ENCODE assay signal across 9 mouse cellular contexts in the genomic region with DNA sequence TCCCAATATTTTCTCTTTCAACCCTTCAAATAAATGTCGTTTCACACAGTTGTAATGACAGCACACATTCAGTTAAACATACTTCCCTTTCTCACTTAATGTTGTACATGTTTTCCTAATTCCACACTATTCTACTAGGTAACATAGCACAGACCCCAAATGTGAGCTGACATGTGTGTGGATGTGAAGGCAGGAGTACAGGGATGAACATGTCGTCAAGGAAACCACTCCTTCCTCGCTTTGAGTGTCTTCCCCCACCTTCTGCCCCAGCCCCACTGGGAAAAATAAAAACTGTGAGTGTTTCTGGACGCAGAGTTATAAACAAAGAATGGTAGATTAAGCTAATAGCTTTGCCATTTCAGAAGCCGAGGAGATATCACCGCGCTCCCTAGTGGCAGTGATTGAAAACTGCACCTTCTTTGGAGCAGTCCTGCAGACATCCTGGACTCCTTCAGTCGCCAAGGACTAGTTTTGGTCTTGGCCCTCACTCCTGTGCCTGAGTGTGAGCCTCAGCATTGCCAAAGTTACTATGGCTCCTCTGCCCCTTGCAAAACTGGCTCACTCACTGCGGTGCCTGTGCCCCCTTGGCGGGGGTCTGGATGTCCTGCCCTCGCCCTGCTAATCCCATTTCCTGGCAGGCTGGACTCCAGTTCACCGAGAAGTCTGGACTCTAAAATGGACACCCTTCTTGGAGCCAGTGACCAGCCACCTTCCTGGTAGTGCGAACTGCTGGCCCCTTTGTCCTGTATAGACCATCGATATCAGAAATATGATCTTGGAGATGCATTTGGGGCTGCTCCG. TPM values are rescaled to one million over a fixed set of nuclear protein-coding genes. Genes with fewer than 3 reads are reported as not detected.
DNase-seq lines count a peak whose midpoint lies in the region; ATAC-seq lines count a peak whose summit lies in the region.
"Had no signal": no experiment of that assay in that cellular context is flagged by ENCODE, and none has a peak within 500 bp of the region (broad histone marks: within the 10 kb centered on the region; RNA-seq: fewer than 3 reads in every experiment).

No protein-coding gene starts in this region.

- no peak overlapping the region for H3K27ac ChIP-seq in kidney, embryonic 16.5 days (ENCODE audit: low read length)
- H3K27ac ChIP-seq in hindbrain, embryonic 16.5 days (ENCODE audit: low read depth, low read length): peak overlapping the region; percentile 44; the same call in 1 of the 2 replicates
- peak overlapping the region; percentile 74 for H3K27ac ChIP-seq in liver, embryonic 13.5 days

- H3K4me1 ChIP-seq in kidney, embryonic 16.5 days (ENCODE audit: insufficient read depth, low read length): no peaks in the 10 kb centered on the region
- H3K4me1 ChIP-seq in hindbrain, embryonic 16.5 days (ENCODE audit: control insufficient read depth, insufficient read depth, low read depth, low read length): no peaks in the 10 kb centered on the region
- H3K4me1 ChIP-seq in liver, embryonic 13.5 days (replicated peaks): peaks cover 63% of the 10 kb centered on the region

- no peaks in the 10 kb centered on the region for H3K27me3 ChIP-seq in kidney, embryonic 16.5 days (ENCODE audit: insufficient read depth, low read length)
- H3K27me3 ChIP-seq in hindbrain, embryonic 16.5 days (replicated peaks; ENCODE audit: control insufficient read depth, insufficient read depth, low read length): no peaks in the 10 kb centered on the region
- no peaks in the 10 kb centered on the region for H3K27me3 ChIP-seq in liver, embryonic 13.5 days
- H3K27me3 ChIP-seq: megakaryocyte, embryonic 14.5 days had no signal

- H3K4me3 ChIP-seq in kidney, embryonic 16.5 days (ENCODE audit: low read length): no peak overlapping the region
- no peak overlapping the region for H3K4me3 ChIP-seq in hindbrain, embryonic 16.5 days (ENCODE audit: low read length)
- no peak overlapping the region for H3K4me3 ChIP-seq in liver, embryonic 13.5 days (replicated peaks)
- H3K4me3 ChIP-seq: megakaryocyte, embryonic 14.5 days had no signal

- ATAC-seq in kidney, embryonic 16.5 days (ENCODE audit: low FRiP score, low TSS enrichment): no peak
- peak; percentile 45; the same call in 1 of the 2 replicates for ATAC-seq in hindbrain, embryonic 16.5 days
- ATAC-seq in liver, embryonic 13.5 days (ENCODE audit: low read depth): no peak
- peak; percentile 62; the same call in 1 of the 2 replicates for ATAC-seq in neutrophil, adult 5-6 weeks (ENCODE audit: extremely low read depth, insufficient number of reproducible peaks, low FRiP score, poor library complexity, severe bottlenecking)

- DNase-seq in kidney, adult 18-20 months: peak; percentile 54
- DNase-seq in MEL-GATA-1-ER (ENCODE audit: extremely low read depth, low read depth): peak; percentile 67
- peak; percentile 86 to 90 for DNase-seq in cerebellum, postnatal 25 days
- DNase-seq in liver, embryonic 13.5 days: peak; percentile 48
- DNase-seq in T-cell, adult 2 months (ENCODE audit: low spot score): no peak

- no peaks in the 10 kb centered on the region for H3K36me3 ChIP-seq in kidney, embryonic 16.5 days (ENCODE audit: insufficient read depth, low read length)
- no peaks in the 10 kb centered on the region for H3K36me3 ChIP-seq in hindbrain, embryonic 16.5 days (ENCODE audit: control insufficient read depth, insufficient read depth, low read length)
- H3K36me3 ChIP-seq in liver, embryonic 13.5 days: 0 out of 2 replicates have a peak, but pooled peaks cover 1% of the 10 kb centered on the region

- no peaks in the 10 kb centered on the region for H3K9me3 ChIP-seq in kidney, embryonic 16.5 days (ENCODE audit: low read length)
- no peaks in the 10 kb centered on the region for H3K9me3 ChIP-seq in hindbrain, embryonic 16.5 days (ENCODE audit: control insufficient read depth, low read length)
- H3K9me3 ChIP-seq in liver, embryonic 13.5 days (replicated peaks): no peaks in the 10 kb centered on the region

- H3K9ac ChIP-seq in kidney, embryonic 16.5 days (replicated peaks; ENCODE audit: low read length): no peak overlapping the region
- no peak overlapping the region for H3K9ac ChIP-seq in hindbrain, embryonic 16.5 days (ENCODE audit: low read depth, low read length)
- H3K9ac ChIP-seq in liver, embryonic 13.5 days: 0 out of 2 replicates have a peak overlapping the region, but pooled peaks have one; percentile 22

- 55% methylated on average over 15 of the region's 15 CpGs for WGBS in kidney, embryonic 16.5 days
- 54% methylated on average over 15 of the region's 15 CpGs for WGBS in hindbrain, embryonic 16.5 days
- 51% methylated on average over 15 of the region's 15 CpGs for WGBS in liver, embryonic 13.5 days (ENCODE audit: insufficient replicate concordance)

- H3K4me2 ChIP-seq in kidney, embryonic 16.5 days (replicated peaks; ENCODE audit: low read depth, low read length): no peak overlapping the region
- no peak overlapping the region for H3K4me2 ChIP-seq in hindbrain, embryonic 16.5 days (ENCODE audit: low read length)
- no peak overlapping the region for H3K4me2 ChIP-seq in liver, embryonic 13.5 days

RNA-seq across cellular contexts. Expression of a gene that starts 22.0 kb away (rescaled TPM):
- 0.89 and 2.4 TPM in 2 replicates for polyA plus RNA-seq in kidney, embryonic 16.5 days (2015; fragmentation: Nextera tagmentation; extraction: Ambion mirVana)
- polyA plus RNA-seq in hindbrain, embryonic 16.5 days (2015; fragmentation: Nextera tagmentation; extraction: Ambion mirVana): 0.26 TPM in 1 of 2 replicates, not detected in the other
- polyA plus RNA-seq in liver, embryonic 13.5 days (2015; fragmentation: Nextera tagmentation; extraction: Ambion mirVana): 19.7 and 24.6 TPM in 2 replicates
- total RNA-seq in neutrophil, adult 5-6 weeks (2017): 0.61 TPM in 1 of 2 replicates, not detected in the other

Comparison
In these comparisons a context has a peak if more than half of its experiments do, and no peak if none do; other contexts are left out.
1. ATAC-seq: peak in hindbrain, embryonic 16.5 days (single experiment) and neutrophil, adult 5-6 weeks (single experiment); none in kidney, embryonic 16.5 days (single experiment) and liver, embryonic 13.5 days (single experiment).